Mouse (Mus musculus) G1E (cell line): ENCODE results near the gene Ube4b.

ENCODE experiments used
- CTCF ChIP-seq: IDR thresholded peaks from 2 replicates; pipeline ENCODE4 v1.5.1; 2012; ENCODE audit warnings: low read depth, low read length, inconsistent platforms, mixed read lengths
- GATA1 ChIP-seq: IDR thresholded peaks from 2 replicates; pipeline ENCODE4 v1.6.1; 2012; ENCODE audit warnings: borderline replicate concordance, low read length, inconsistent platforms, mixed read lengths
- POLR2AphosphoS5 ChIP-seq: IDR thresholded peaks from 2 replicates; pipeline ENCODE4 v1.6.1; 2012; ENCODE audit warnings: low read depth, low read length, inconsistent platforms; ENCODE audit not compliant: insufficient replicate concordance
- TAL1 ChIP-seq: conservative IDR thresholded peaks from 2 replicates; pipeline ENCODE4 v1.6.1; 2012; ENCODE audit warnings: low read depth, low read length, inconsistent platforms, mixed read lengths

- TF ChIP-seq CTCF (no peak), TAL1 (no peak), POLR2AphosphoS5 (no peak), GATA1 (no peak)
Measured at GRCm38 (mm10) chr4:149282025-149282738, 144.4 kb downstream of the Ube4b start.
